Mouse (Mus musculus): Measurements from ENCODE around the gene Hoxc11.

The Hoxc11 gene

DNA sequence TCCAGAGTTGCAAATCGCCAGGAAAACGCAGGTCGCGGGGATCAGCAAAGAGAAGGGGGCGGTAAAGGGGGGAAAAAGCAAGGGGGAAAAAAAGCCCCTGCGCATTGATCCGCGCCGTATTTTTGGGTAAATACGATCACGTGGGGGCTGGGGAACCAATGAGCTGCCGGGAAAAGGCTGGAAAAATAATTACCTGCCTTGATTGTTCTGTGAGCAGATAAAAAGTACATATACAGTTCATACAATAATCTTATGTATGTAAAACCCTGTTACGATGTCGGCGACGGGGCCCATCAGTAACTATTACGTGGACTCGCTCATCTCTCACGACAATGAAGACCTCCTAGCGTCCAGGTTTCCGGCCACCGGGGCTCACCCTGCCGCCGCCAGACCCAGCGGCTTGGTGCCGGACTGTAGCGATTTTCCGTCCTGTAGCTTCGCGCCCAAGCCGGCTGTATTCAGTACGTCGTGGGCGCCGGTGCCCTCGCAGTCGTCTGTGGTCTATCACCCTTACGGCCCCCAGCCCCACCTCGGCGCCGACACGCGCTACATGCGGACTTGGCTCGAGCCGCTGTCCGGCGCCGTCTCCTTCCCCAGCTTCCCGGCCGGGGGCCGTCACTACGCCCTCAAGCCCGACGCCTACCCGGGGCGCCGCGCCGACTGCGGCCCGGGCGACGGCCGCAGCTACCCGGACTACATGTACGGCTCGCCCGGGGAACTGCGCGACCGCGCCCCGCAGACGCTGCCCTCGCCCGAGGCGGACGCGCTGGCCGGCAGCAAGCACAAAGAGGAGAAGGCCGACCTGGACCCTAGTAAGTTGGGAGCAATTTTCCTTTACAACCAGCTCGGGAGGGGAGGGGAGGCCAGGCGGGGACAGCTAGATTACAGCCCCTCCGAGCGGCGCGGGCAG, 27.4 kb downstream of the Hoxc11 start:
- no peak for DNase-seq (ENCODE audit: low spot score in 2 of 2)

- no peak for DNase-seq (ENCODE audit: low spot score in 2 of 2)
Measured at GRCm38 (mm10) chr15:102983716-102984115, 29.5 kb downstream of the Hoxc11 start.

- DNase-seq (ENCODE audit: low spot score in 2 of 2) = no peak
Measured at GRCm38 (mm10) chr15:102984521-102984920, 30.3 kb downstream of the Hoxc11 start.

DNA sequence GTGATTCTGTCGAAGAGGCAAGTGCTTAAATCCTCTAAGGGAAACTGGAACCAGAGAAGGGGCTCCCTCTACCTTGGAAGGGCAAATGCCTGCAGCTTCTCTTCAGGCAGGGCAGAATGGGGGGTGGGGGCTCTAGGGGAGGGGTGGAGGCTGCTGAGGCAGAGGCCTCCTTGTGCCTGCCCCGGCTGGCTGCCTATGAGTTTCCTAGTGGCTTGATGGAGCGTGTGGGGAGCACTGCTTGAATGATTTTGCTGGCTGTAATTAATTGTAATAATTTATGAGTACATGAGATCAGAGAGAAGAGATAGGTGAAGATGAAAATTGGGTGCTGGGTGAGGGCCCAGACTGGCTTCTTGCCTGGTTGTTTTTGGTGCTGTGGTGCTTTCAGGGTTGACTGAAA, 30.7 kb downstream of the Hoxc11 start:
- DNase-seq (ENCODE audit: low spot score in 2 of 2) = no peak

DNA sequence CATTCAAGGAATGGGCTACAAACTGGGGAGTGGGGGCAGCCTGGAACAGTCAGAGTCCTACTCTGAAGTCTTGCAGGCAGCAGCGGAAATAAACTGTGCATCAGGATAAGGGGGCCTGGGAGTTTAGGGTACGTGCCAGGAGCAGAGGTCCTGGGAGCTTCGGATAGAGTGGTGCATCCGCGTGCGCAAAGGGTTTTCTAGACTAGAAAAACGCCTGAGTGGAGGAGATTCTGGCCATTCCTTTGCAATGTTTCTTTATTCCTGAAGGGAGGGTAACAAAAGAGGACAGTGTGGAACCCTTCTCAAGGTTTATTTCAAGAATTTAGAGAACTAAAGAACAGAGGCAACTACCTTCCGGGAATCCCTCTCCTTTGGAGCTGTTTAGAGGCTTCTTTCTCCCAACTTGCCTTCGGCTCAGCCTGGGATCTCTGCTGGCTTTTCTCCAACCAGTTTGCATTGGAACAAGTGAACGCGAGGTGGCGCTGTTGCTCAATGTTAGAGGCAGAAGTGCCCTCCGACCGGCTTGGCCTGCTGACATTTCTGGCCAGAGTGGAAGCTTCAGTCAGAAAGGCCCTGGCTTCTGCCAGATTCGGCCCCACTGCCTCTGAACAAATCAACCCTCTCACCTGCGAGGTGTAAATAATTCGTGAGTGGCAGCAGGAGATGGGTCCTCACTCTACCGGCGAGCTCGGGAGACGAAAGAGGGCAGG, 33.1 kb downstream of the Hoxc11 start:
- peak; percentile 83 to 86 for DNase-seq (ENCODE audit: low spot score in 2 of 2)

GRCm38 (mm10) chr15:102988078-102988477, 33.9 kb downstream of the Hoxc11 start:
- DNase-seq (ENCODE audit: low spot score in 2 of 2) = no peak

GRCm38 (mm10) chr15:102990461-102991397, 36.5 kb downstream of the Hoxc11 start, which contains the start of gene Hoxc8:
Gene Hoxc8 (plus strand): TSS chr15:102990607.
- no peak for DNase-seq (ENCODE audit: low spot score in 2 of 2)

- no peak for DNase-seq (ENCODE audit: low spot score in 2 of 2)
Measured at GRCm38 (mm10) chr15:102991782-102992181, 37.6 kb downstream of the Hoxc11 start.

DNA sequence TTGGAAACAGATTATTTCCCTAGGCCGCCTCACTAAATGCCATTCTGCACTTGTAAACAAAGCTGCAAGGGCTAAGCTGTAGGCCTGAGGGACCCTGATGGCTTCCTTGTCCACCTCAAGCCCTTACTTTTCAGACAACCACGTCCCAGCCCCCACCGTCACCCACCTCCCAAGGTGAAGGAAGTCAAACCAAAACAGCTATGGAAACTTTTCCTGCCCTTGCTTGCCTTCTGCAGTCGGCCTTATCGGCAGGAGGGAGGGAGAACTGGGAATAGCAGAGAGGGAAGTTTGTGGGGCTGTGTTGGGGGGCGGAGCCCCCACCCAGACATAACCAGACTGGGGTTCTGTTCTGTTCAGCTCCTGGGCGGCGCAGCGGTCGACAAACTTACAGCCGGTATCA, 38.0 kb downstream of the Hoxc11 start:
- DNase-seq (ENCODE audit: low spot score in 2 of 2) = no peak

DNA sequence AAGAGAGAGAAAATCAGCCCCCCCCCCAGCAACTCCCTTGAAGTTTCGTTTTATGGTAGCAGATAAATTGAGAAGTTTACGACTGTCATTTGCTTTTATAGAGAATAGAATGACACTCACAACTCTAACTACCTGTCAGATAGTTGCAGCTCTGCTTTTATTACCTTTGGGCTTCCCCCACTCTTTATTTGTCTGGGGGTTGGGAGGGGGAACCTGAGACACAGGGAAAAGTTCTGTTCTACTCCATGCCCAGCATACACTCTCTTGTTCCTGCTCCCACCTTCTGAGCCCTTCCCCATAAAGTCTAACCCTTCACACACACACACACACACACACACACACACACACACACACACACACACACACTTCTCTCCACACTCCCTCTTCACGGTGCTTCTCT, 38.6 kb downstream of the Hoxc11 start:
- DNase-seq (ENCODE audit: low spot score in 2 of 2) = no peak

DNA sequence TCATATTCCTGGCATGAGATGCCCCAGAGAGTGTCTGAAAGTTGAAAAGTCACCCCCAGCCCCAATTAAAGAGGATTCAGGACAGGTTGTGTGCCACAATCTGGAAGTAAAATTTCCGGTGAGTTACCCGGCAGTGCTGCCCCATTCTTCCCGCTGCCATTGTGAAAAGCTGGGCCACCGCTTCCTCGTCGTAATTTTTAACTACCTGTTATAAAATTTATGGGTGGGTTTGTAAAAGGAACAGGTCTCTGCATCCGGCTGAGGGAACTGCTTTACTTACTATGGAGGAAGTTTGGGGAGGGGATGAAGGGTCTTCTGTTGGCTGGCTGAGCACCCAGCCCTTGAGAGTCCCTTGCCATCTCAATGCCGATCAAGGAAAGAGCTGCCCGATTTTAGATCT, 42.3 kb downstream of the Hoxc11 start:
- no peak for DNase-seq (ENCODE audit: low spot score in 2 of 2)

GRCm38 (mm10) chr15:102997431-102997830, 43.2 kb downstream of the Hoxc11 start:
- DNase-seq (ENCODE audit: low spot score in 2 of 2) = no peak

- no peak for DNase-seq (ENCODE audit: low spot score in 2 of 2)
Measured at GRCm38 (mm10) chr15:102997939-102998355, 43.7 kb downstream of the Hoxc11 start, which contains the start of gene Hoxc6. Gene Hoxc6 (plus strand): TSS chr15:102998257.

DNA sequence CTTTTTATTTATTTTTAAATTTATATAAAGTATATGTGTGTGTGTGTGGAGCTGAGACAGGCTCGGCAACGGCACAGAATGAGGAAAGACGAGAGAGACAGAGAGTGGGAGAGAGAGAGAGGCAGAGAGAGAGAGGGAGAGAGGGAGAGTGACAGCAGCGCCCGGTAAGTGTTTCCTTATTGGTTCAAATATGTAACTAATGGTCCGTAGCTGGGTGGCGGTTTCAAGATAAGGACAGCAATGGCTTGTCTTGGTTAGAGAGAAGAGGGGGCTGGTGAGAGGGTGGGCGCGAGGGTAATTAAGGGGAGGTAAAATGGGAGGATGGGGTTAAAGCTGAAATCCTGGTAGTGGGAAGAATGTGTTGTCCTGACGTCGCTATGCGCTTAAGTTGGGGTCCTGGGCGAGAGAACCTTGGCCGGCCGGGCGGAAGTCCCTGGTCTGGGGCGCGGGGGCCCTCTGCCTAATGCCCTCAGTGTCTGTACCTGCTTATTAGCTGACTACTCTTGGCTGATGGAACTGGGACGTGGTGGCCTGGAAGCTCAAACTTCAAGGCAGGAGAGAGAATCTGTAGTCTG, 44.5 kb downstream of the Hoxc11 start:
- no peak for DNase-seq (ENCODE audit: low spot score in 2 of 2)

GRCm38 (mm10) chr15:102999183-102999831, 45.1 kb downstream of the Hoxc11 start:
- DNase-seq (ENCODE audit: low spot score in 2 of 2) = no peak

DNA sequence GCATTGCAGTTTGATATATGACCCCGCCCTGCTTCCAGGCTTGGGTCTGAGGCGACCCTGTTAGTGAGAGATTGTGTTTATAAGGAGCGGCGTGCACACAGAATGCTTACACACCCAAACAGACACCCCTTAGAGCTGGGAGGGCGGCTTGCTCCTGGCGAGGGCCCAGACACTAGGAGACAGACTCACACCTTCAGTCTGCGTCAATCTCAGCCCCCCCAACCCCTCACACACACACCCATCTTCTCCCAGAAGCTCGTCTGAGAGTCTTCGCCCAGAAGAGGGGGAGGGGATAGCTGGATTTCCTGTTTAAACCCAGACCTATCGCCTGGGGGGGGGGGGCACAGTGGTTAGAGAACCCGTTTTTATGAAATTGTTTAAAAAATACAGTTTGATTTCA, 45.7 kb downstream of the Hoxc11 start:
- DNase-seq (ENCODE audit: low spot score in 2 of 2) = no peak

DNA sequence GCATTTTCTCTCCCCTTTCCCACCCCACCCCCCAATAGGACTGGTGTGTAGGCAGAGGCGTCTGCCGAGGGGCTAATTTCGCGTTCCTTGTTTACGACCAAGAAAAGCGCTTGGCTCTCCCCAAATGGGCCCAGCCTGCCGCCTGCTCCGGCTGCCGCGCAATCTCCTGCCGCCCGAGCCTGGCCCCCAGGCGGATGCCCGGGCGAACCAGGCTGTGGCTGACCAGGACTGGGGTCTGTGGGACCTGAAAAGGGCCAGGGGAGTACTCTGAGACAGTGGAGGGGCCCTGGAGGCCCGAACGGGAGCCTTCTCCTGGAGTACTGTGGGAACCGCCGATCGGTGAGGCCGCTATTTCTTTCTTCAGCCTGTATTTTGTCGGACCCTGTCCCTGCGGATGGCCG, 46.3 kb downstream of the Hoxc11 start:
- no peak for DNase-seq (ENCODE audit: low spot score in 2 of 2)

DNA sequence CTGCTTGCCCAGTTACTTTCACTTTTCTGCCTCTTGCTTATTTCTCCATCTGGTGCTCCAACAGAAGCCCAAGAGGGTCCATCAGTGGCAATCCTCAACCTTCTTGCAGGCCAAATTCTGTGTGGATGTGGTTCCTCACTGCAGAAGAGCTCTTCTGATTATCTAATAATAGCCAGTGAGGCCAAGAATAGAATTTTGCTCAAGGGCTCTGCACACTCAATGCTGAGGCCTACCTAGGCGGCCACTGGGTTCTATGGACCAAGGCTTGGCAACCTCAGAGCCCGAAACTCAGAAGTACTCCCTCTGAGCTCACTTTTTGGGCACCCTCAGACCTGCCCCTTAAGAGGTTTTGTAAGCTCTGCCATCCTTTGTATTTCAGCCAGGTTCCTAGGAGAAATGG, 47.1 kb downstream of the Hoxc11 start:
- DNase-seq (ENCODE audit: low spot score in 2 of 2) = no peak

DNA sequence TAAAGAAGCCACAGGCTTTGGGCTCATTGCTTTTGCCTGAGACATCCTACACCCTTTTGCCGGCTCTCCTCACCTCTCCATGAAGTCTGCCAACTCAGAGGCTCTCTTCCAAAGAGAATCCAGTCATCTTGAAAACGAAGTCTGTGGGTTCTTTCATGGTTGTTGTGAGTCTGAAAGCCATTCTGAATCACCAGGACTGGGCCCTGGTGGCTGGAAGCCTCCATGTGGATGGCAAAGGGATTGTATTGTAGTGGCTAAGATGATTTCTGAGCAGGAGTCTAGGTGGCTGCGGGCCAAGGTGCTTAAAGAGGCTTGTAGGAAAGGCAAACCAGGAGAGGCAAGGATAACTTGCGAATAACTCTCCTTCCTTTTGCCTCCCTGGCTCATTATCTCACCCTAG, 47.9 kb downstream of the Hoxc11 start:
- no peak for DNase-seq (ENCODE audit: low spot score in 2 of 2)

GRCm38 (mm10) chr15:103002821-103003448, 48.7 kb downstream of the Hoxc11 start:
- no peak for DNase-seq (ENCODE audit: low spot score in 2 of 2)

Data from frontal cortex, postnatal 36 days (tissue).